Mouse (Mus musculus) naive thymus-derived CD4-positive, alpha-beta T cell, adult 2 months (primary cell): ENCODE results near the gene Cecr2.
"Not testable (repeated sequence)": the region's sequence is repeated elsewhere in the genome, so short reads cannot be mapped to it uniquely, and the experiment has no call there.

ENCODE experiments used
- DNase-seq: peaks from one replicate; pipeline ENCODE4 v3.0.0-alpha.2; 2011; ENCODE audit warnings: low read depth

Cecr2 gene

GRCm38 (mm10) chr6:120665816-120666760, at the start of gene Cecr2:
Gene Cecr2, plus strand, starts transcription at chr6:120666369.
- DNase-seq: peak; percentile 31

- no peak for DNase-seq
Measured at GRCm38 (mm10) chr6:120617586-120617985, 48.6 kb upstream of the Cecr2 start.

GRCm38 (mm10) chr6:120618518-120619402, 47.4 kb upstream of the Cecr2 start:
- no peak for DNase-seq

- no peak for DNase-seq
Measured at GRCm38 (mm10) chr6:120620193-120620592, 46.0 kb upstream of the Cecr2 start.

GRCm38 (mm10) chr6:120625081-120625480, 41.1 kb upstream of the Cecr2 start:
- DNase-seq: no peak

- no peak for DNase-seq
Measured at GRCm38 (mm10) chr6:120627096-120627495, 39.1 kb upstream of the Cecr2 start.

- DNase-seq: no peak
Measured at GRCm38 (mm10) chr6:120628963-120629362, 37.2 kb upstream of the Cecr2 start.

GRCm38 (mm10) chr6:120635391-120636028, 30.7 kb upstream of the Cecr2 start:
- no peak for DNase-seq

- DNase-seq: no peak
Measured at GRCm38 (mm10) chr6:120639547-120639946, 26.6 kb upstream of the Cecr2 start.

GRCm38 (mm10) chr6:120641866-120642378, 24.2 kb upstream of the Cecr2 start:
- DNase-seq: no peak

GRCm38 (mm10) chr6:120643776-120644175, 22.4 kb upstream of the Cecr2 start:
- DNase-seq: no peak

- no peak for DNase-seq
Measured at GRCm38 (mm10) chr6:120644346-120645299, 21.5 kb upstream of the Cecr2 start.

- not testable (repeated sequence) for DNase-seq
Measured at GRCm38 (mm10) chr6:120647246-120648028, 18.7 kb upstream of the Cecr2 start.

GRCm38 (mm10) chr6:120648205-120648604, 18.0 kb upstream of the Cecr2 start:
- DNase-seq: no peak

GRCm38 (mm10) chr6:120652666-120653065, 13.5 kb upstream of the Cecr2 start:
- no peak for DNase-seq

- no peak for DNase-seq
Measured at GRCm38 (mm10) chr6:120655702-120656101, 10.5 kb upstream of the Cecr2 start.

- no peak for DNase-seq
Measured at GRCm38 (mm10) chr6:120658848-120659247, 7.3 kb upstream of the Cecr2 start.

GRCm38 (mm10) chr6:120665415-120665815, 754 bp upstream of the Cecr2 start:
- DNase-seq: peak; percentile 10

- peak; percentile 42 for DNase-seq
Measured at GRCm38 (mm10) chr6:120666761-120667421, 722 bp downstream of the Cecr2 start.
